Mouse (Mus musculus) heart, postnatal 36 days (tissue): ENCODE measurements at regions not wholly inside any gene's neighbourhood (a gene's known extent, or its start where the extent isn't known, plus 50 kb on each side); places are given as distances from the start of the nearest gene placed in this dataset.

Source experiments
- DNase-seq, 2 experiments: peaks; one replicate each; pipeline ENCODE4 v3.0.0; 2021 to 2022
- intact Hi-C: fragments of 180-260 bp; cut with DNase I; formaldehyde crosslinking; loops from one replicate; pipeline ENCODE4 v1.15.1; 2025

- intact Hi-C loops = loop anchor here (5.0 kb wide), 4 partner anchors 65 to 1000 kb away; no protein-coding TSS in a partner anchor
- DNase-seq = no peak
These were observed 83.9 kb upstream of the Sgip1 start for GRCm38 (mm10) chr4:102657244-102657643.

DNA sequence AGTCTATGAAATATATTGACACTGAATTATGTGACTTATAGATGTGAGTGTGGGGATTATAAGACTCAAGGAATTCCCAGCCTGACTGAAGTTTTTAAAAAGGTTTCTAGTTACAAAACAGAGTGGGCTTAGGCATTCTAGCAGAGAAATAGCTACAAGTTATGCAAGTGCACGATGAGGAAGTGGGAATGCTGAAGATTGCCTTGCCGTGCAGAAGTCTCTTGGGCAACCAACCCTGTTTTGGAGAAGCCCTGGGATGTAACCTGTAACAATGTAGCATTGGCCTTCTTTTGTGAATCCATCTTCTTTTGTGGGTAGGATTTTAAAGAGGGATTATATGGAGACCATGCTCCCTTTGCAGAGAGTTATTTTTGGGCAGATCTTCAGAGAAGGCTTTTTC is 82.5 kb upstream of the Sgip1 start:
- no peak for DNase-seq
- intact Hi-C loops = loop anchor here (5.0 kb wide), 4 partner anchors 66 to 1001 kb away; no protein-coding TSS in a partner anchor

GRCm38 (mm10) chr4:102663617-102664016 is 77.5 kb upstream of the Sgip1 start:
- DNase-seq = no peak
- intact Hi-C loops = no loop called here

DNA sequence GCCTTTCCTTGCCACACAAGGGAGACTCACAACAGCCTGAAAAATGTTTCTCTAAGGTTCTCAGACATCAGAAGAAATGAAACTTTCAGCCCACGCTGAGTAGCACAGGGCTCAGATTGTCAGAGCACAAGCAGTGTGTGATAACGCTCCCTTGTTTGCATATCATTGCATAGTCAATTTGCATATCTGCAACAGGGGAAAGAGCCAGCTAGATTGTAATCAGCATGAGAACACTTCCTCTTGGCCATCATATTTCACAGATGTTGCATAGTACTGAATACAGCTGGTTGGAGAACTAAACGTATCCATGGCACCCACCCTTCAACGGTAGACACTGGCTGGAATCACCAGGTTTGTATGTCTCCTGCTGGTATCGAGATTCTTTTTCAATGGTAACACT is 58.9 kb upstream of the Sgip1 start:
- DNase-seq = no peak
- intact Hi-C loops = no loop called here

- DNase-seq = peak in 1 of 2 experiments; percentile 11
- intact Hi-C loops = no loop called here
These were observed 56.1 kb upstream of the Sgip1 start for GRCm38 (mm10) chr4:102685045-102685444.

GRCm38 (mm10) chr4:102688378-102688777 is 52.7 kb upstream of the Sgip1 start:
- no peak for DNase-seq
- intact Hi-C loops = no loop called here
